Mouse (Mus musculus) macrophage (primary cell): ENCODE measurements around the gene Gm10491. TPM values are rescaled to one million over a fixed set of nuclear protein-coding genes. Genes with fewer than 3 reads are reported as not detected.
A peak's percentile ranks its signal among the peaks of the same experiment; 100 is the strongest.
"Not testable (repeated sequence)": the region's sequence is repeated elsewhere in the genome, so short reads cannot be mapped to it uniquely, and the experiment has no call there.

Source experiments
- H3K27ac ChIP-seq: fragments of 350-480 bp; formaldehyde crosslinking; 2 replicates; pipeline ENCODE4 v1.9.0; 2021
- H3K36me3 ChIP-seq: fragments of 350-480 bp; formaldehyde crosslinking; 2 replicates; pipeline ENCODE4 v1.9.0; 2021; ENCODE audit errors: inconsistent target
- H3K4me3 ChIP-seq: fragments of 350-480 bp; formaldehyde crosslinking; 2 replicates; pipeline ENCODE4 v1.9.0; 2021; ENCODE audit errors: inconsistent target
- H3K79me2 ChIP-seq: fragments of 350-480 bp; formaldehyde crosslinking; 2 replicates; pipeline ENCODE4 v1.9.0; 2021; ENCODE audit errors: inconsistent target
- WGBS: methylation state at CpG from one replicate; pipeline ENCODE4 v1.1.7; 2026; ENCODE audit warnings: inconsistent platforms; ENCODE audit not compliant: missing documents; 5-methylcytosine and 5-hydroxymethylcytosine counted together
- polyA plus RNA-seq: library from polyadenylated mRNA; stranded (reverse); fragments of 250-400 nt; gene quantifications from 3 replicates; pipeline ENCODE4 v1.2.4, GENCODE M21; 2018; ENCODE audit warnings: inconsistent platforms

Gm10491 gene
- polyA plus RNA-seq, 1 experiment from 2014 or later, result not detected

- 74% methylated on average over 6 of the region's 6 CpGs for WGBS
- no peak overlapping the region for H3K4me3 ChIP-seq
- H3K36me3 ChIP-seq, result no peaks in the 10 kb centered on the region
- no peaks in the 10 kb centered on the region for H3K79me2 ChIP-seq
- no peak overlapping the region for H3K27ac ChIP-seq
Observed at GRCm38 (mm10) chrX:7910473-7910872, 2.8 kb upstream of the Gm10491 start.

GRCm38 (mm10) chrX:7909242-7909641 is 1.6 kb upstream of the Gm10491 start, which contains the start of gene Gm10490:
Gene Gm10490 (plus strand): TSS chrX:7909542.
- H3K79me2 ChIP-seq, H3K4me3 ChIP-seq, H3K27ac ChIP-seq, H3K36me3 ChIP-seq: not testable (repeated sequence)
- 90% methylated on average over 3 of the region's 4 CpGs for WGBS

- H3K36me3 ChIP-seq, result no peaks in the 10 kb centered on the region
- H3K4me3 ChIP-seq, result no peak overlapping the region
- no peak overlapping the region for H3K27ac ChIP-seq
- WGBS, result 84% methylated on average over 5 of the region's 5 CpGs
- no peaks in the 10 kb centered on the region; the same call in 1 of the 2 replicates for H3K79me2 ChIP-seq
Observed at GRCm38 (mm10) chrX:7904441-7904840, 3.2 kb downstream of the Gm10491 start.

GRCm38 (mm10) chrX:7898880-7899874 is 8.5 kb downstream of the Gm10491 start, which contains the start of the genes Pqbp1 and Timm17b:
Gene Pqbp1 (minus strand): TSS chrX:7899269.
Gene Timm17b (plus strand): TSS chrX:7899357.
- WGBS, result 21% methylated on average over 51 of the region's 62 CpGs
- Histone ChIP-seq H3K4me3 (peak within 1 kb of the TSS; percentile 51), H3K79me2 (peaks cover 11% of the 10 kb centered on the region; the same call in 1 of the 2 replicates), H3K27ac (peak within 1 kb of the TSS; percentile 74), H3K36me3 (no peaks in the 10 kb centered on the region)

GRCm38 (mm10) chrX:7898211-7898610 is 9.4 kb downstream of the Gm10491 start:
- peak overlapping the region; percentile 74 for H3K27ac ChIP-seq
- peak overlapping the region; percentile 51 for H3K4me3 ChIP-seq
- H3K36me3 ChIP-seq, result no peaks in the 10 kb centered on the region
- WGBS, result 37% methylated on average over 13 of the region's 13 CpGs
- H3K79me2 ChIP-seq, result peaks cover 11% of the 10 kb centered on the region; the same call in 1 of the 2 replicates

- no peaks in the 10 kb centered on the region for H3K36me3 ChIP-seq
- H3K4me3 ChIP-seq, result peak within 1 kb of the TSS; percentile 59
- H3K27ac ChIP-seq, result peak within 1 kb of the TSS; percentile 59
- H3K79me2 ChIP-seq, result peaks cover 19% of the 10 kb centered on the region
- WGBS, result 17% methylated on average over 49 of the region's 49 CpGs
Observed at GRCm38 (mm10) chrX:7883841-7884567, 23.6 kb downstream of the Gm10491 start, which contains the start of gene Slc35a2. Gene Slc35a2 (plus strand): TSS chrX:7884028.

GRCm38 (mm10) chrX:7879819-7880218 is 27.8 kb downstream of the Gm10491 start:
- H3K27ac ChIP-seq, result no peak overlapping the region
- WGBS, result 12% methylated on average over 8 of the region's 11 CpGs
- H3K36me3 ChIP-seq, result no peaks in the 10 kb centered on the region
- H3K4me3 ChIP-seq, result no peak overlapping the region
- peaks cover 5% of the 10 kb centered on the region for H3K79me2 ChIP-seq

- WGBS, result 37% methylated on average over 18 of the region's 21 CpGs
- H3K79me2 ChIP-seq, result no peaks in the 10 kb centered on the region
- peak overlapping the region; percentile 31 for H3K4me3 ChIP-seq
- no peaks in the 10 kb centered on the region for H3K36me3 ChIP-seq
- H3K27ac ChIP-seq, result no peak overlapping the region
Observed at GRCm38 (mm10) chrX:7878495-7878894, 29.1 kb downstream of the Gm10491 start.

- H3K27ac ChIP-seq, result no peak within 1 kb of the TSS
- H3K4me3 ChIP-seq, result peak within 1 kb of the TSS; percentile 31
- WGBS, result 20% methylated on average over 38 of the region's 38 CpGs
- H3K36me3 ChIP-seq, result no peaks in the 10 kb centered on the region
- H3K79me2 ChIP-seq, result no peaks in the 10 kb centered on the region
Observed at GRCm38 (mm10) chrX:7878007-7878419, 29.6 kb downstream of the Gm10491 start, which contains the start of gene Pim2. Gene Pim2 (plus strand): TSS chrX:7878262.

- no peaks in the 10 kb centered on the region; the same call in 1 of the 2 replicates for H3K36me3 ChIP-seq
- H3K79me2 ChIP-seq, result peaks cover 22% of the 10 kb centered on the region
- no peak overlapping the region for H3K27ac ChIP-seq
- H3K4me3 ChIP-seq, result no peak overlapping the region
- 68% methylated on average over 3 of the region's 3 CpGs for WGBS
Observed at GRCm38 (mm10) chrX:7869826-7870225, 37.8 kb downstream of the Gm10491 start.

- Histone ChIP-seq H3K4me3 (no peak overlapping the region), H3K79me2 (peaks cover 29% of the 10 kb centered on the region), H3K27ac (no peak overlapping the region), H3K36me3 (no peaks in the 10 kb centered on the region; the same call in 1 of the 2 replicates)
- 29% methylated on average over 2 of the region's 2 CpGs for WGBS
Observed at GRCm38 (mm10) chrX:7868506-7868905, 39.1 kb downstream of the Gm10491 start.

- 100% methylated on average over 1 of the region's 1 CpGs for WGBS
- Histone ChIP-seq H3K27ac (no peak overlapping the region), H3K79me2 (peaks cover 43% of the 10 kb centered on the region), H3K4me3 (no peak overlapping the region), H3K36me3 (no peaks in the 10 kb centered on the region; the same call in 1 of the 2 replicates)
Observed at GRCm38 (mm10) chrX:7867141-7867540, 40.5 kb downstream of the Gm10491 start.

- H3K79me2 ChIP-seq, result peaks cover 56% of the 10 kb centered on the region
- no peaks in the 10 kb centered on the region for H3K36me3 ChIP-seq
- H3K27ac ChIP-seq, result 0 out of 2 replicates have a peak overlapping the region, but pooled peaks have one; percentile 35
- WGBS, result 17% methylated on average over 2 of the region's 2 CpGs
- H3K4me3 ChIP-seq, result no peak overlapping the region
Observed at GRCm38 (mm10) chrX:7865786-7866185, 41.8 kb downstream of the Gm10491 start.

GRCm38 (mm10) chrX:7865343-7865742 is 42.3 kb downstream of the Gm10491 start:
- Histone ChIP-seq H3K36me3 (no peaks in the 10 kb centered on the region), H3K4me3 (no peak overlapping the region), H3K79me2 (peaks cover 60% of the 10 kb centered on the region), H3K27ac (peak overlapping the region; percentile 35)
- WGBS, result 25% methylated on average over 2 of the region's 2 CpGs
